Mouse (Mus musculus): Measurements from ENCODE around the gene Etv6.

The Etv6 gene

GRCm38 (mm10) chr6:134175059-134175458 is 139.6 kb downstream of the Etv6 start:
- no peak for DNase-seq

- DNase-seq: no peak
Observed at GRCm38 (mm10) chr6:134177196-134177595, 141.7 kb downstream of the Etv6 start.

DNA sequence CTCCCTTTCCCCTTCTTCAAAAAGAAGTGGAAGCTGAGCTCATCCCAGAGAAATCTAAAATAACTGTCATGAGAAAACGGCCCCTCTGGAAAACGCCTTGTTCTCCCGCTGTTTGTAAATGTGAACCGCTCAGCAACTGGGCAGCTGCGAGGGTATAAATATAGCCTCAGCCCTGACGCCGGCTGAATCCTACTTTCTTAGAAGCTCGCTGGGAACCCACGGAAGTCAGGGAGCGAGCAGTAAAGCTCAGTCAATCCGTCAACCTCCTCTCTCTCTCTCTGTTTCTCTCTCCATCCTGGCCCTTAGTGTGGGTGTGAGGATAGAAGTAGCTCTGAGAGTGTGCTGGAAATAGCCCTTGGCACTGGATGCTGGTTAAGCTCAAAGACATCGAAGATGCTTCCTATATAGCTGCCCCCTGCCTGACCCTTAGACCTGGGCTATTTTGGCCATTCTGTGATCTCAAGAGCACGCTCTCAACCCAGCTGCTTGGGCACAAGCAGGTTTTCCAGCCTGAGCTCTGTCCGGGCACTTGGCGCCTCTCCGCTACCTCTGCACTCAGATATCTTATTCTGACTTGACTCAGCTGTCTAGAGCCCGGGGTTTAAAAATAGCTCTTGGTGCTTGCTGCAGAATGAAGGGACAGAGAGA is 146.9 kb downstream of the Etv6 start:
- peak; percentile 20 for DNase-seq

- no peak for DNase-seq
Observed at GRCm38 (mm10) chr6:134183592-134184342, 148.3 kb downstream of the Etv6 start.

- no peak for DNase-seq
Observed at GRCm38 (mm10) chr6:134186286-134186903, 150.9 kb downstream of the Etv6 start.

GRCm38 (mm10) chr6:134188719-134189118 is 153.2 kb downstream of the Etv6 start:
- no peak for DNase-seq

DNA sequence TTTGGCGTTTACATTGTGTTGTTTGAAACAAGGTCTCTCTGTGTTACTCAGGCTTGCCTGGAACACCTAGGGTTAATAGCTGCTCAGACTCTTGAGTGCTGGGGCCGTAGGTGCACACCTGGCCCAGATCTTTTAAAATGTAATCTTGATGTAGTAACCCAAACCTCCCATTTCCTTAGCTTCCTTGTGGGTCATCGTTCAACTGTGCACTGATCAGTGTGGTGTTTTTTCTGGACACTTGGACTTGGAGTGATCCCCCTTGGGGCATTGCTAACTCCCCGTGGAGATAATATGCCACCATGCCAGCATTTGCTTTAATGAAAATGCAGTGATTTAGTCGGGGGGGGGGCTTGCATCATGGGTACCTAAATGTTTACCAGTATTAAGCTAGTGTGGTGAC is 153.7 kb downstream of the Etv6 start:
- no peak for DNase-seq

GRCm38 (mm10) chr6:134189575-134190132 is 154.2 kb downstream of the Etv6 start:
- DNase-seq: peak; percentile 70

DNA sequence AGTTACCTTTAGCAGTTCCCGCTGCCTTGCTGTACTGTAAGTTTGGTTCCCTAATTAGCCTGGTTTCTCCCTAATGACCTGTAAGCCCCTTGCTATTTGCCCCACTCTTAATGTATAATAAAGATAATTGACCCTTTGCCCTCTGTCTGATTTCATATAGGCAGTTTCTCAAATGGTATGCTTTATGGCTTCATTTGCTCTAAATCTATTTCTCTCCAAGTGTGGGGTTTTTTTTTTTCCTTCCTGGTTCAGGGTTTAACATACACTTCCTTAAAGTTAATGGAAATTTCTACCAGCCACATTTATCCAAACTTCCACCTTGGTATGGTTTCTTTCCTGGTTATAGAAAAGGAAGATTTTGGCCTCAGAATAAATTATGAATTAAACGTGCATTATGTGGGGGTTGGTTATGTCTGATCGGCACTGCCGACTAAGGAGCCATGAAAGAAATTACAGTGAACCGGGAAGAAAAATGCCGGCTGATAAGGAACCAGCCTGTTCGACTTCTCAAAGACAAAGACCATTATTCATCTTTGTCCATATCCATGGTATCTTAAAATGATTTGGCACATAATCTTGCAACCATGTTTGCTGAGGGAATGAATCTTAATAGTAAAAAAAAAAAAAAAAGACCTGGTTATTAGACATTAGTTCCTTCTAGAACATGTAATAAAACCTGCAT is 155.2 kb downstream of the Etv6 start:
- DNase-seq: no peak

DNA sequence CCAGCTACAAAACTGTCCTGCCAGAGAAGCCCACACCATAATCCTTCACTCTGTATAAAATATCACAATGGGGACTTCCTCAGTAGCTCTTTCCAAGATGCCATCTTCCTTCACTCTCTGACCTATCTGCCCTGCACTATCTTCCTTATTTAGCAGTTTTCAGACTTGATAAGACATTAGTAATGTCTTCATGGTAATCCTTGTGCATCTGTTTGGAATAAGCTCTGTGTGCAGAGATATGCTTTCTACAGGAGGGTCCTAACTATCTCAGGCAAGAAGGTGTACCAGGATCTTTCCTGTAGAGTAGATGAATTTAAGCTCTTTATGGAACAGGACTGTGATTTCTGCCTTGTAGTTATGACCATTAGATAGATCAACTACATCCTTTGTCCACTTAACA is 157.2 kb downstream of the Etv6 start:
- no peak for DNase-seq

DNA sequence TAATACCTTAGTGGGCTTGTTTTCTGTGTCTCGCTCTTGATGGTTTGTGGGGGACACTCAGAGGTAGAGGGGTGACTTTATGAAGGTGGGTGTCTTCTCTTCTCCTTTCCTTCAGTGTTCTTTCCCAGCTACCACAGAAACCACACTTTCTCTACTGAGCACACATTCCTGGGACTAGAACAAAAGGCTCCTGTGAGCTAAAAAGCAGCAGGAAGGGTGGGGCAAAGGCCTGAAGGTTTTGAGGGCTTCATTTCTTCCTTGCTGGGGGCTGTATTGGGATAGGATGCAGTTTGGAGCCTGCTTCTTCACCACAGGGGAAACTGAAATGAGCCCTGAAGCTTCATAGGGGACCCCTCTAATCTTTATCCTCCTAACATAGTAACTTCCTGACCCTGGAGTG is 164.4 kb downstream of the Etv6 start:
- DNase-seq: no peak

- no peak for DNase-seq
Observed at GRCm38 (mm10) chr6:134200577-134200976, 165.1 kb downstream of the Etv6 start.

GRCm38 (mm10) chr6:134202176-134202575 is 166.7 kb downstream of the Etv6 start:
- no peak for DNase-seq

- no peak for DNase-seq
Observed at GRCm38 (mm10) chr6:134205163-134205562, 169.7 kb downstream of the Etv6 start.

DNA sequence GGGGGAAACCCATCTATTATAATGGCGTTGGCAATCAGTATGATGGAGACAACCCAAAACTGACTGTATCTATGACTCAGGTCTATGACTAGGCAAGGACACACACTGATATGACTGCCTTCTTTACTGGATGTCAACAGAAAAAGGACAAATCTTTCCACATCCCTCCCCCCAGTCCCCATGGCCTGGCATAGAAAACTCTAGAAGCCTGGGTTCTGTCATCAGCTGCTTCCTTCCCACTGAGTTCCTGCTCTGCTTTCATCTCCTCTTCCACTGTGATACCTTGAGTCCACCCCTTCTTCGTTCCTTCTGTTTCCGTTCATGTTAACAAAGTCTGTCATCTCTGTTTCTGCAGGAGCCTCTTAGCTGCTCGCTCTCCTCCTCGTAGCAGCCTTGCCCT is 170.2 kb downstream of the Etv6 start:
- no peak for DNase-seq

- no peak for DNase-seq
Observed at GRCm38 (mm10) chr6:134206251-134206650, 170.8 kb downstream of the Etv6 start.

DNA sequence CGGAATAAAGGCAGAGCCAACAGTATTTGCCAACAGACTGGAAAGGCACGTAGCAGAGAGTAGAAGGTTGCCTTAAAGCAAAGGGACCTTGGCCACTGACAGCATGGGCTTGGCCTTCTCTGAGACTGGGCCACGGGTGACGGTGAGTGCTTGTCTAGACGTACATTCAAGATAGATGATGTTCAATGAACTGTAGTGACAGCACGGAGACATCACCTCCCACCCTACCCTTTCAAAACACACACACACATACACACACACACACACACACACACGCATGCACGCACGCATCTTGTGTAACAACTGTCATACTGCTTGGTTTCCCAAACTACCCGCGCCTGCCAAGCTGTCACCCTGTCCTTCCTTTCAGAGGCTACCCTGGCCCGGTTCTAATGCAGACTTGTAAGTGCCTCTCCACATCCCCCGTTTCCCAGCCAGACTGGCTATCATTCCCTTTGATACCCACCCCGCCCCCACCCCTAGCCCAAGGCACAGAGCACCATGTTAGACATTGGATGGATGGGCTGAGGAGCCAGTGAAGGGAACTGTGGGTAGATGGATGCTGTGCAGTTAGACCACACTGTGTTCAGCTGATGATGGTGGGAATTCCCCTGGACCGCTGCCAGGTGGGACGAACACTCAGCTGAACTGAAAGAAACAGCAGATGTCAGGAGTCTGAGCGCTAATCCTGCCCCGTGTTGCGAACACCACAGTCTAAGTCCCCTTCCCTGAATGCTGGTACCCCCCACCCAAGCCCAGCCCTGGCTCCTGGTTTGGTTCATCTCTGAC is 172.1 kb downstream of the Etv6 start:
- peak; percentile 68 for DNase-seq

- no peak for DNase-seq
Observed at GRCm38 (mm10) chr6:134208180-134208952, 172.9 kb downstream of the Etv6 start.

DNA sequence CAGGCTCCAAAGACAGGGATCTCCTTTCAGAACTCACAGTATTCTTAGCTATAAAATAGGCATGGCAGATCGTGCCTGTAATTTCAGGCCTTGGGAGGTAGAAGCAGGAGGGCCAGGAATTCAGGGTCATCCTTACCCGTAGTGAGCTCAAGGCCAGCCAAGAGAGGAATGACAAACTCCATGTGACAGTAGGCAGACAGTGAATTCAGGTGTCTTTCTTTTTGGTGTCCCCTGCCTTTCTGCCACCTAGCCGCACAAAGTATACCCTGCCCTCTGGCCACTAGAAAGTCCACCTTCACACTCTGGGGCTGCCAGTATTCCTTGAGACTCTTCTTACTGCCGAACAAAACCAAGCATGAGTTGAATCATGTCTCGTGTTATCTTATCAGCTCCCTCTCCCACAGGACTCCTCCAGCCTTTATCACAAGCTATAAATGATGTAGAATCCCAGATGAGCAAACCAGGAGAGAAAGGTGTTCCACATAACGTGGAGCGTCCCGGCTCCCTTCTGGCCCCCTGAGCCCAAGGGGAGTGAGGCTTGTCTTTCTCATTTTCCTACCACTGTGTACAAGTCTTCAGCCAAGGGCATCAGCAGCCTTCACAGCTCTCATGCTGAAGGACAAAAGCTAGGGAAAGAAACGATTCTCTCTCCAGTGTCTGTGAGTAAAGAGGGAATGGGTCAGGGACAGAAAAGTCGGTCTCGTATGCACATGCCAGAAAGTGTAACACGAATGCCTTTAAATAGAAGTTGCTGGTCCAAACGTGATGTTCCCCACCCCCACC is 175.4 kb downstream of the Etv6 start:
- DNase-seq: no peak

- peak; percentile 44 for DNase-seq
Observed at GRCm38 (mm10) chr6:134211458-134211776, 175.9 kb downstream of the Etv6 start.

GRCm38 (mm10) chr6:134217747-134218146 is 182.2 kb downstream of the Etv6 start:
- DNase-seq: no peak
